Mouse (Mus musculus) CH12.LX (cell line): Measurements from ENCODE around the gene H1fx. TPM values are rescaled to one million over a fixed set of nuclear protein-coding genes. Genes with fewer than 3 reads are reported as not detected.

ENCODE experiments used
- DNase-seq: peaks from one replicate; pipeline ENCODE4 v3.0.0-alpha.2; 2013; ENCODE audit errors: extremely low read depth
- H3K27ac ChIP-seq: 2 replicates; pipeline ENCODE4 v1.5.1; 2012; ENCODE audit warnings: low read depth, mild to moderate bottlenecking, control low read depth, moderate library complexity; ENCODE audit not compliant: insufficient read depth
- H3K27me3 ChIP-seq: replicated peaks from 2 replicates; pipeline ENCODE3; 2012; ENCODE audit warnings: inconsistent platforms
- H3K36me3 ChIP-seq, 2 experiments: replicated peaks in 1 of 2; 2 replicates each; pipeline versions ENCODE3 to v1.6.1; 2012; ENCODE audit warnings: inconsistent platforms in 1 of 2, low read length in 1 of 2, mild to moderate bottlenecking in 1 of 2, mixed read lengths in 1 of 2, moderate library complexity in 1 of 2; ENCODE audit not compliant: control insufficient read depth in 1 of 2, insufficient read depth in 1 of 2
- H3K4me1 ChIP-seq, 2 experiments: 2 replicates each; pipeline ENCODE4 v1.6.1; 2012; ENCODE audit warnings: inconsistent platforms in 1 of 2, moderate library complexity in 1 of 2; ENCODE audit not compliant: insufficient read depth in 2 of 2, control insufficient read depth in 1 of 2
- H3K4me2 ChIP-seq: 2 replicates; pipeline ENCODE4 v1.6.1; 2012; ENCODE audit warnings: low read depth, mild to moderate bottlenecking, control low read depth; ENCODE audit not compliant: poor library complexity, insufficient read depth, severe bottlenecking
- H3K4me3 ChIP-seq, 3 experiments: fragments of 150-350 bp in 1 of 3; sonication (generic) in 1 of 3; replicated peaks in 1 of 3; 2 replicates each; pipeline versions ENCODE3 to v1.5.1; 2011 to 2012; ENCODE audit warnings: low read depth in 2 of 3, low read length in 2 of 3, mild to moderate bottlenecking in 2 of 3, moderate library complexity in 2 of 3, control low read depth in 1 of 3, improper control_type of control experiment in 1 of 3, inconsistent platforms in 1 of 3, mixed read lengths in 1 of 3; ENCODE audit not compliant: poor library complexity in 1 of 3
- H3K79me2 ChIP-seq: replicated peaks from 2 replicates; pipeline ENCODE4 v1.6.1; 2012; ENCODE audit warnings: mild to moderate bottlenecking, moderate library complexity; ENCODE audit not compliant: control insufficient read depth, poor library complexity, insufficient read depth, severe bottlenecking; ENCODE audit errors: extremely low read depth
- H3K9ac ChIP-seq: 2 replicates; pipeline ENCODE4 v1.6.1; 2012; ENCODE audit warnings: low read depth, mild to moderate bottlenecking, control low read depth, moderate library complexity; ENCODE audit not compliant: insufficient read depth
- H3K9me3 ChIP-seq: replicated peaks from 2 replicates; pipeline ENCODE3; 2012; ENCODE audit warnings: low read length, inconsistent platforms, mixed read lengths
- BHLHE40 ChIP-seq: IDR thresholded peaks from 2 replicates; pipeline ENCODE4 v1.6.1; 2011; ENCODE audit warnings: mild to moderate bottlenecking, low read depth, low read length, improper control_type of control experiment
- CHD1 ChIP-seq: IDR thresholded peaks from 2 replicates; pipeline ENCODE4 v1.6.1; 2012; ENCODE audit warnings: low read depth, low read length, improper control_type of control experiment, inconsistent platforms
- CHD2 ChIP-seq: IDR thresholded peaks from 2 replicates; pipeline ENCODE4 v1.6.1; 2011; ENCODE audit warnings: low read length, improper control_type of control experiment
- CTCF ChIP-seq, 2 experiments: IDR thresholded peaks in 1 of 2; conservative IDR thresholded peaks in 1 of 2; 2 replicates each; pipeline ENCODE4 v1.5.1; 2011 to 2012; ENCODE audit warnings: low read depth in 2 of 2, low read length in 2 of 2, improper control_type of control experiment in 1 of 2, inconsistent platforms in 1 of 2, mild to moderate bottlenecking in 1 of 2, moderate library complexity in 1 of 2
- E2F4 ChIP-seq: IDR thresholded peaks from 2 replicates; pipeline ENCODE4 v1.6.1; 2011; ENCODE audit warnings: low read depth, low read length, improper control_type of control experiment; ENCODE audit not compliant: insufficient replicate concordance
- ELF1 ChIP-seq: IDR thresholded peaks from 2 replicates; pipeline ENCODE4 v1.6.1; 2014; ENCODE audit warnings: low read depth, mild to moderate bottlenecking, inconsistent platforms, low read length, improper control_type of control experiment
- EP300 ChIP-seq: IDR thresholded peaks from 2 replicates; pipeline ENCODE4 v1.6.1; 2011; ENCODE audit warnings: low read length, improper control_type of control experiment
- ETS1 ChIP-seq: conservative IDR thresholded peaks from 2 replicates; pipeline ENCODE4 v1.6.1; 2012; ENCODE audit warnings: low read depth, mild to moderate bottlenecking, inconsistent platforms, low read length, improper control_type of control experiment, moderate library complexity
- HCFC1 ChIP-seq: IDR thresholded peaks from 2 replicates; pipeline ENCODE4 v1.6.1; 2012; ENCODE audit warnings: low read depth, mild to moderate bottlenecking, inconsistent platforms, low read length, improper control_type of control experiment
- JUND ChIP-seq: conservative IDR thresholded peaks from 2 replicates; pipeline ENCODE4 v1.6.1; 2011; ENCODE audit warnings: low read depth, low read length, improper control_type of control experiment
- KAT2A ChIP-seq: IDR thresholded peaks from 2 replicates; pipeline ENCODE4 v1.6.1; 2012; ENCODE audit warnings: low read length, improper control_type of control experiment, inconsistent platforms; ENCODE audit not compliant: insufficient replicate concordance
- MAX ChIP-seq: IDR thresholded peaks from 2 replicates; pipeline ENCODE4 v1.6.1; 2011; ENCODE audit warnings: low read length, improper control_type of control experiment
- MEF2A ChIP-seq: IDR thresholded peaks from 2 replicates; pipeline ENCODE4 v1.6.1; 2014; ENCODE audit warnings: low read depth, mild to moderate bottlenecking, inconsistent platforms, low read length, improper control_type of control experiment, borderline replicate concordance
- MXI1 ChIP-seq: IDR thresholded peaks from 2 replicates; pipeline ENCODE4 v1.6.1; 2011; ENCODE audit warnings: mild to moderate bottlenecking, low read depth, low read length, improper control_type of control experiment
- MYC ChIP-seq: IDR thresholded peaks from 2 replicates; pipeline ENCODE4 v1.6.1; 2011; ENCODE audit warnings: low read depth, mild to moderate bottlenecking, improper control_type of control experiment, low read length
- NELFE ChIP-seq: IDR thresholded peaks from 2 replicates; pipeline ENCODE4 v1.6.1; 2011; ENCODE audit warnings: low read depth, low read length, improper control_type of control experiment
- NRF1 ChIP-seq: IDR thresholded peaks from 2 replicates; pipeline ENCODE4 v1.6.1; 2014; ENCODE audit warnings: low read depth, mild to moderate bottlenecking, inconsistent platforms, low read length, improper control_type of control experiment, moderate library complexity
- PAX5 ChIP-seq: IDR thresholded peaks from 2 replicates; pipeline ENCODE4 v1.6.1; 2012; ENCODE audit warnings: low read length, inconsistent platforms, mixed read lengths
- POLR2AphosphoS2 ChIP-seq: IDR thresholded peaks from 2 replicates; pipeline ENCODE4 v1.6.1; 2011; ENCODE audit warnings: low read depth, low read length, improper control_type of control experiment
- RAD21 ChIP-seq: IDR thresholded peaks from 2 replicates; pipeline ENCODE4 v1.6.1; 2011; ENCODE audit warnings: low read depth, mild to moderate bottlenecking, low read length, improper control_type of control experiment, moderate library complexity
- RCOR1 ChIP-seq: conservative IDR thresholded peaks from 2 replicates; pipeline ENCODE4 v1.6.1; 2012; ENCODE audit warnings: low read depth, mild to moderate bottlenecking, inconsistent platforms, low read length, improper control_type of control experiment
- SMC3 ChIP-seq: IDR thresholded peaks from 2 replicates; pipeline ENCODE4 v1.6.1; 2011; ENCODE audit warnings: low read depth, low read length, improper control_type of control experiment
- TCF12 ChIP-seq: IDR thresholded peaks from 2 replicates; pipeline ENCODE4 v1.6.1; 2014; ENCODE audit warnings: low read depth, mild to moderate bottlenecking, inconsistent platforms, low read length, improper control_type of control experiment
- ZC3H11A ChIP-seq: IDR thresholded peaks from 2 replicates; pipeline ENCODE4 v1.6.1; 2012; ENCODE audit warnings: low read depth, mild to moderate bottlenecking, inconsistent platforms, low read length, improper control_type of control experiment
- ZKSCAN1 ChIP-seq: IDR thresholded peaks from 2 replicates; pipeline ENCODE4 v1.6.1; 2012; ENCODE audit warnings: low read depth, inconsistent platforms, low read length, improper control_type of control experiment, borderline replicate concordance
- ZMIZ1 ChIP-seq: IDR thresholded peaks from 2 replicates; pipeline ENCODE4 v1.6.1; 2012; ENCODE audit warnings: low read depth, mild to moderate bottlenecking, inconsistent platforms, low read length, improper control_type of control experiment
- ZNF384 ChIP-seq: IDR thresholded peaks from 2 replicates; pipeline ENCODE4 v1.6.1; 2012; ENCODE audit warnings: low read depth, low read length, improper control_type of control experiment, inconsistent platforms
- dilution Hi-C: fragments of 300-500 bp; cut with MboI; formaldehyde crosslinking; loops from 2 replicates; pipeline ENCODE4 v1.14.3; 2020; ENCODE audit warnings: low sequenced_read_pairs; ENCODE audit not compliant: extremely low pct_unique_long_range_greater_than_20kb, extremely low pct_ligation_motif_present
- in situ Hi-C: fragments of 300-500 bp; cut with MboI; formaldehyde crosslinking; loops from 3 replicates; pipeline ENCODE4 v1.14.3; 2019; ENCODE audit warnings: low sequenced_read_pairs, low pct_ligation_motif_present, low pct_unique_long_range_greater_than_20kb, mixed read lengths
- polyA plus RNA-seq: library from polyadenylated mRNA; unstranded; fragments of >175 nt; gene quantifications from 2 replicates; pipeline ENCODE4 v1.2.1, GENCODE M21; 2012; ENCODE audit warnings: low read depth; ENCODE audit not compliant: insufficient read length
- total RNA-seq, 2 experiments: library from RNA; depleted of rRNA; stranded (reverse); fragments of 300-350 nt in 1 of 2; fragments of >200 nt in 1 of 2; gene quantifications; 2 replicates each; pipeline ENCODE4 v1.2.3; 2012 to 2014

H1fx gene
- total and polyA plus RNA-seq, 3 experiments, result 0.08 TPM; not detected in 2

GRCm38 (mm10) chr6:87995519-87995918, 14.1 kb upstream of the H1fx start:
- TF ChIP-seq CHD2 (no peak), TCF12 (no peak), PAX5 (no peak), ZNF384 (no peak), JUND (no peak), CTCF (conservative IDR thresholded peaks at IDR 0.05 in 1 of 2, IDR thresholded peaks at IDR 0.05 in 1 of 2; ENCODE audit: low read depth in 2 of 2, low read length in 2 of 2) (no peak), HCFC1 (no peak), EP300 (no peak), MAX (no peak), RAD21 (no peak), NRF1 (no peak), KAT2A (no peak)
- TF ChIP-seq, all 38 proteins: peak for 0
- Histone ChIP-seq H3K79me2 (no peaks in the 10 kb centered on the region), H3K4me2 (no peak overlapping the region), H3K36me3 (peaks cover 16 to 28% of the 10 kb centered on the region in 2 experiments), H3K27ac (no peak overlapping the region), H3K27me3 (no peaks in the 10 kb centered on the region), H3K4me1 (peaks cover 0 to 11% of the 10 kb centered on the region in 2 experiments; a peak in 2 of 4 replicates), H3K9ac (no peak overlapping the region), H3K4me3 (no peak overlapping the region), H3K9me3 (no peaks in the 10 kb centered on the region)
- peak; percentile 27 for DNase-seq
- dilution Hi-C loops (no loop called here), in situ Hi-C loops (no loop called here)

DNA sequence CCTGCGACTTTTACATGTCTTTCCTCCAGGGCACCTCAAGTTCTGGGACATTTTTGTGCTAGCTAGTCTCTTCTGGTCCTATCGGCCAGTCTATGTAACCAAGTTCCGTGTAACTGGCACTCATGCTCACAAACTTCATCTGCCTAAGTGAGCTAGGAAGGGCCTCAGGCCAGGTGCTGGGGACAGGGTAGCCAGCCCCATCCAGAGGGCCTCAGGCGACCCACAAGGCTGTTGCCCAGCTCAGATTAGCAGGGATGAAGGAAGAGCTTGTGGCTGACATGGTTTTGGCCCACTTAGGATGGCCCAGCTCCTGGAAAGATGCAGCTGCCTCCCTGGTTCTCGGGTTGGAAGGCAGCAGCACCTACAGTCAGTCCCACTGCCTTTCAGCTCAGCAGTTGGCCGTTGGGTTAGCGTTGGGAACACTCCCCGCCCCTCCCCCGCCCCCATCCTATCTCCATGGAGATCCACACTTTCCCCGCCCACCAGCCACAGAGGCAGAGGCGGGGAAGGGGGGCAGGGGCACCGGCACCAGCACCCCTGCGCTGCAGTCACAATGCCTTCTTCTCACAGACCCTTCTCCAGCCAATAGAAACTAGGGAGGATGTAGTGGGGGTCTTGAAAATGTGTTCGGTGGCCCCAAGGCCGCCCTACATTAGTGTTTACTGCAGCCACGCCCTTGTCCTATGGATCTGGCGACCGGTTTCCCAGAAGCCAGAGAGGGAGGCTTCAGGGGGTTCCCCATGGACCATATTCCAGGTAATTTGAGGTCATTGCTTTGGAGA, 12.5 kb upstream of the H1fx start:
- Histone ChIP-seq H3K4me1 (peaks cover 0 to 11% of the 10 kb centered on the region in 2 experiments; a peak in 2 of 4 replicates), H3K27me3 (no peaks in the 10 kb centered on the region), H3K4me3 (no peak overlapping the region), H3K79me2 (no peaks in the 10 kb centered on the region), H3K27ac (no peak overlapping the region), H3K9me3 (no peaks in the 10 kb centered on the region), H3K4me2 (no peak overlapping the region), H3K9ac (no peak overlapping the region), H3K36me3 (peaks cover 8 to 21% of the 10 kb centered on the region in 2 experiments)
- TF ChIP-seq MXI1 (no peak), MEF2A (no peak), ZMIZ1 (no peak), NELFE (no peak), BHLHE40 (no peak), NRF1 (no peak), KAT2A (no peak), POLR2AphosphoS2 (no peak), SMC3 (no peak), CHD1 (no peak), RCOR1 (no peak), ETS1 (no peak), ZC3H11A (no peak), JUND (no peak), HCFC1 (no peak), ZKSCAN1 (no peak), E2F4 (no peak), EP300 (no peak), MYC (no peak), ELF1 (no peak)
- dilution Hi-C loops, result no loop called here
- in situ Hi-C loops, result loop anchor here (5.0 kb wide), 1 partner anchor 87 kb away; no protein-coding TSS in a partner anchor
- DNase-seq, result no peak
